Mouse (Mus musculus): ENCODE measurements at regions not wholly inside any gene's neighbourhood (a gene's known extent, or its start where the extent isn't known, plus 50 kb on each side); places are given as distances from the start of the nearest gene placed in this dataset.

DNA sequence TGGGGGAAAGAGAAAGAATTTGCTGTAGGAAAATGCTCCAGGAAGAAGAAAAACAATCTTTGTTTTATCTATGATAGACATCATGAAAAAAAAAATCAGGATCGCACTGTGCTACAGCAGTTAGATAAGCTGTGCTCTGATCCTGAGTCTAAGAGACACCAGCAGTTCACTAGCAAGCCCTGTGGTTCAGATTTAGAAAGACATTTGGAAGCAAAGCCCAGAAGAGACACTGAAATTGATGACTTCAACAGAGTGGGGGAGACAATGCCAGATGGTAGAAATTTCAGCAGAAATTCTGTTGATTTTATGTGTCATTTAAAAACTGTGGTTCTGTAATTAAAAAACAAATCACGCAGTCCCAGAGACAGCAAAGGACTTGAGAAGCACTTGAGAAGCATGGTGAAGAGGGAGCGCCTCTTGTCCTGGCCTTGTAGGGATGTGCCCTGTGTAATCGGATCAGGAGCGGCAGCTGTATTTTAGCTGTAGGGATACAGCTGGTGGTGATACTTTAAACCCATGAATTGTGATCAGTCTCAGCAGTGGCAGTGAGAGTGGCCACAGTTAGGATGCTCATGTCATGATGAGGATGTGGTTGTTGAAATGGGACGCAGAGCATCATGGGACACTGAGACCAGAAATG, 296.4 kb upstream of the Nt5e start:
- Histone ChIP-seq H3K9me3 (replicated peaks) (no peaks in the 10 kb centered on the region), H3K9ac (no peak overlapping the region), H3K27me3 (no peaks in the 10 kb centered on the region), H3K36me3 (no peaks in the 10 kb centered on the region), H3K27ac (no peak overlapping the region), H3K4me2 (no peak overlapping the region), H3K4me1 (replicated peaks) (no peaks in the 10 kb centered on the region), H3K4me3 (no peak overlapping the region)
- WGBS, result 79% methylated on average over 6 of the region's 6 CpGs
- no peak for ATAC-seq (replicated peaks; ENCODE audit: insufficient number of reproducible peaks, insufficient read depth, low FRiP score, low read depth)

DNA sequence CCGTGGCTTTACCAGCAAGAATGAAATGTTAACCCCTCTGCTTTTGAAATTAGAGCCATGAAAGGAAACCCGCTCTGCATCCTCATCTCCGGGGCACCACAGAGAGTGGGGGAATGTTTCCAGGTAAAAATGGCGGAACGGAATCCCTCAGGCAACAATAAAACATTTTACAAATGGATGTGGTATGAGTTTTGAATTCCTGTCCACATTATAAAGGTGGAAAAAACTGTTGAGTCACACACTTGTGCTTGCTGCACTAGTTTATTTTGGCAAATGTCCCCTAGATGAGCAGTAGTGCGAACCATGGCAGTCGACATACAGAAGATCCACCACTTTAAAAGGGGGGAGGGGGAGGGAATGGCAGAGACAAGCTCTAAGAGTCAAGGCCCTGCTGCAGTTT, 289.4 kb upstream of the Nt5e start:
- no peak overlapping the region for H3K4me3 ChIP-seq
- H3K27ac ChIP-seq, result no peak overlapping the region
- WGBS, result 76% methylated on average over 7 of the region's 7 CpGs
- no peak overlapping the region for H3K4me2 ChIP-seq
- no peaks in the 10 kb centered on the region for H3K36me3 ChIP-seq
- no peaks in the 10 kb centered on the region for H3K4me1 ChIP-seq (replicated peaks)
- no peaks in the 10 kb centered on the region for H3K9me3 ChIP-seq (replicated peaks)
- ATAC-seq (replicated peaks; ENCODE audit: insufficient number of reproducible peaks, insufficient read depth, low FRiP score, low read depth), result no peak
- no peaks in the 10 kb centered on the region for H3K27me3 ChIP-seq
- H3K9ac ChIP-seq, result no peak overlapping the region

DNA sequence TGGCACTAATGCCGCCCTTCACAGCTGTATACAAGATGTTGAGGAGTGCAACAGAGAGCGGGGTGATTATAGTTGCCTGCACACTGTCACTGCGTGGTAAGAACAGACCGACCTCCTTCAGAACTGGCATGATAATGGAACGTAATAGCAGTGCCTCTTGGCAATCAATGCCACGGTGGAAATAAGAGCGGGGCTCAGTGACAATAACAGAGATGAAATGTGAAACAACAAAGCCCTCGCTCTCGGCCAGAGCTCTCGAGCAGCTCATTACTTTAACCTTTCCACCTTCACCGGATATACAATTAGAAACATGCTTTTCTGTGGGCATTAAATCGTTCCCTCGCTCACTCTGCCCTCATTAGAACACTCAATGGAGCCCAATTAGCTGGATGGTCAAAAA, 277.7 kb upstream of the Nt5e start:
- Histone ChIP-seq H3K4me2 (no peak overlapping the region), H3K36me3 (no peaks in the 10 kb centered on the region), H3K9ac (no peak overlapping the region), H3K4me1 (replicated peaks) (no peaks in the 10 kb centered on the region), H3K27ac (no peak overlapping the region), H3K4me3 (no peak overlapping the region), H3K27me3 (no peaks in the 10 kb centered on the region), H3K9me3 (replicated peaks) (no peaks in the 10 kb centered on the region)
- WGBS, result 72% methylated on average over 13 of the region's 13 CpGs
- ATAC-seq (replicated peaks; ENCODE audit: insufficient number of reproducible peaks, insufficient read depth, low FRiP score, low read depth), result no peak

DNA sequence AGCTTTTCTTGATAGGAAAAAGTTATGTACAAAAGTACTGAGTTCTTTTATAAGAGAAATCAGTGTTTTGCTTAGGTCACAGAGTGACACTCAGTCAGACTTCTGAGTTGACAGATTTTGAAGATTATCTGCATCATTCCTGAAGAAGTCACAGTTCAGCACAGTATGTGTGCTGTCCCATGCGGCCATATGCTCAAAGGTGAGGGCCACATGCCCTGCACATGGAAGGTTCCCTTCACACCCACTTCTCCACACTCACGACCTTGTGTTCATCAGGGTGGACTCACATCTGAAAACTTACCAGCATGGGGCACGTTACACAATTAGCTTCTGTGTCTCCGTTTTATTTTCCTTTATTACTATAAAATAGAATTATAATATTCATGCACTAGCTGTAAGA, 277.2 kb upstream of the Nt5e start:
- Histone ChIP-seq H3K4me2 (no peak overlapping the region), H3K4me3 (no peak overlapping the region), H3K9ac (no peak overlapping the region), H3K9me3 (replicated peaks) (no peaks in the 10 kb centered on the region), H3K27ac (no peak overlapping the region), H3K4me1 (replicated peaks) (no peaks in the 10 kb centered on the region), H3K27me3 (no peaks in the 10 kb centered on the region), H3K36me3 (no peaks in the 10 kb centered on the region)
- WGBS, result 75% methylated on average over 4 of the region's 4 CpGs
- no peak for ATAC-seq (replicated peaks; ENCODE audit: insufficient number of reproducible peaks, insufficient read depth, low FRiP score, low read depth)

DNA sequence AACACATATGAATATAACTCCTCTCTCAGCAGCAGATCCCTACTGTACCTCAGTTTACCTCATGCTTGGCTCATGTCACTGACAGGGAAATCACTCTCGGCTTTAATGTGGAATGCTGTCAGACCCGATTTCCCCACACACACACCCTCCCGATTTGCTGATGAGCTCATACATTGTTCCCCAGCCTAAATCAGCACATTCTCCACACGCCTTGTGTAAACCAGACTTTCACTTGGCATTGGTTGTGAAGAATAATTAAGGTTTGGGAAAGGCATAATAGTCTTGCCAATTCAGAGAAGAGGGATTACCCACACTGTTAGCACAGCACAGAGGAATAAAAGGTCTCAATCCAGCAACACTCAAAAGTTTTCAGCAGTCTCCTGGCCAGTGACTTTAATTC, 268.4 kb upstream of the Nt5e start:
- H3K27me3 ChIP-seq, result no peaks in the 10 kb centered on the region
- no peaks in the 10 kb centered on the region for H3K9me3 ChIP-seq (replicated peaks)
- no peak overlapping the region for H3K27ac ChIP-seq
- no peak overlapping the region for H3K4me3 ChIP-seq
- whole genome bisulfite sequencing, result 50% methylated on average over 4 of the region's 4 CpGs
- H3K9ac ChIP-seq, result no peak overlapping the region
- no peaks in the 10 kb centered on the region for H3K4me1 ChIP-seq (replicated peaks)
- ATAC-seq (replicated peaks; ENCODE audit: insufficient number of reproducible peaks, insufficient read depth, low FRiP score, low read depth), result no peak; the same call in 1 of the 2 replicates
- no peak overlapping the region for H3K4me2 ChIP-seq
- H3K36me3 ChIP-seq, result no peaks in the 10 kb centered on the region

DNA sequence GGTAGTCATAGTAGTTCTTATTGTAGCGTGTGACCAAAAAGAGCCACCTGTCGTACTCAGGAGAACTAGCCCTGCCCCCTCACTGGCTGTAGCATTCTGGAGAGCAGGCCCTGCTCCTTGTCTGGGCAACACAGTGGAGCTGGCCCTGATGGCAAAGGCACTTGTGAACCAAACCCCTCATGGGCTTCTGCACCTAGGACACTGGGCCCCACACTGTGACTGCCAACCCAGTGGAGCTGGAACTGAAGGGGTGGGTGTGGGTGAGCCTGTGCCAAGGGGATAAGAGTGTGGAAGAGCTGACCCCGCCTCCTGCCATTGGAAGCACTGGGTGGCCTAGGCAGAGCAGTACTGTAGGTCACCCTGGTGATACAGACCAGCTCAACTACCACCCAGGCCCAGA, 268.0 kb upstream of the Nt5e start:
- WGBS, result 65% methylated on average over 3 of the region's 3 CpGs
- no peaks in the 10 kb centered on the region for H3K9me3 ChIP-seq (replicated peaks)
- ATAC-seq (replicated peaks; ENCODE audit: insufficient number of reproducible peaks, insufficient read depth, low FRiP score, low read depth), result no peak
- H3K36me3 ChIP-seq, result no peaks in the 10 kb centered on the region
- no peak overlapping the region for H3K4me2 ChIP-seq
- H3K4me1 ChIP-seq (replicated peaks), result no peaks in the 10 kb centered on the region
- H3K4me3 ChIP-seq, result no peak overlapping the region
- H3K27ac ChIP-seq, result peak overlapping the region; percentile 29; the same call in 1 of the 2 replicates
- no peak overlapping the region for H3K9ac ChIP-seq
- no peaks in the 10 kb centered on the region for H3K27me3 ChIP-seq

DNA sequence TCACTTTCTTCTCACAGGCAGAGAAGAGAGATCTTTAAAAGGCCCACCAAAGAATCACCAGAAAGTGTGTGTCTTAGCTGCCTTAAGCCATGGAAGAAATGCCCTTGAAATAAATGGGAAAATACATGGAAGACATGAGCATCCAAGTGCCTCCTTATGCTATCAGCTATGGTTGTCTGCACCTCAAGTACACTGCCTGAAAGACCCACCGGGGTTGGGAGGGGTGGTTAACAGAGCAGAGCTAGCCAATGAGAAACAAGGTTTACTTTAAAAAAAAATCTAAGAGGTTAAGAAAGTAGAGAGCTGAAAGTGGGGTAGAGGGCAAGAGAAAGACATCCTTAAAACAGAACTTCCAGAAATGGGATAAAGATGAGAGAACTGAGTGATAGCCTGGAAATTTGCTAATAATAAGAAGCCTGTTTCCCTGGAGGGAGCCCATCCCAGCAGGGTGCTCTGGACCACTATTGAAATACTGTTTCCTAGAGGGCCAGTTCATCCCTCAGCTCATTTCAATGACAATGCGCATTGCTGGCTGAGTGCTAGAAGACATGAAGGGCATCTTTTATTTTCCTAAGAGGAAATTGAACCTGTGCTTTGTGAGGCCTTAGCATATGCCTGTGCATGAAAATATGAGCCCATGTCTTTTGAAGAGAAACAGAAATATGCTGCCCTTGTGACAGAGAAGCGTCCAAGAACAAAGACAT, 262.9 kb upstream of the Nt5e start:
- 56% methylated on average over 3 of the region's 3 CpGs for WGBS
- no peak overlapping the region for H3K27ac ChIP-seq

DNA sequence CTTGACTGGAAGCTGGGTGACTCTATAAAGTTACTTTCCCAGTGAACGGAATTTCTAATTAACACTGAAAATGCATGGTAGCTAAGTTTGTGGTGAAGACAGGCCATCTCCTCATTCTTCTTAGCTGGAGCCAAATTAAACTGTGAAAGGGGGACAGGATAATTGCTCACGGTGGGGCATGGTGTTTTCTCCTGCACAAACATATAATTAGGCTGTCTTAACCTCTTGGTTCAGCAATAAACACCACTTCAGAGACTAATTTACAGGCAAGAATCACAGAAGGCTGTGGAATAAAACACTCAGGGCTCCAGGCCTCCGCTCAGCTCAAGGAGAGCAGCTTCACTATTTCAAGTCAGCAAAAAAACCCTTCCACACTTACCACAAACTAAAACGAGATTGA, 261.9 kb upstream of the Nt5e start:
- no peak overlapping the region for H3K9ac ChIP-seq
- H3K9me3 ChIP-seq (replicated peaks), result no peaks in the 10 kb centered on the region
- H3K36me3 ChIP-seq, result no peaks in the 10 kb centered on the region
- H3K4me2 ChIP-seq, result no peak overlapping the region
- WGBS, result 64% methylated on average over 4 of the region's 4 CpGs
- H3K27ac ChIP-seq, result no peak overlapping the region
- H3K4me3 ChIP-seq, result no peak overlapping the region
- H3K27me3 ChIP-seq, result peaks cover 4% of the 10 kb centered on the region; the same call in 1 of the 2 replicates
- no peaks in the 10 kb centered on the region for H3K4me1 ChIP-seq (replicated peaks)
- no peak for ATAC-seq (replicated peaks; ENCODE audit: insufficient number of reproducible peaks, insufficient read depth, low FRiP score, low read depth)

More for the DNA sequence above, 262.9 kb upstream of the Nt5e start:
- Histone ChIP-seq H3K27me3 (peaks cover 4% of the 10 kb centered on the region; the same call in 1 of the 2 replicates), H3K36me3 (no peaks in the 10 kb centered on the region), H3K9me3 (replicated peaks) (no peaks in the 10 kb centered on the region), H3K9ac (no peak overlapping the region), H3K4me3 (no peak overlapping the region), H3K4me1 (replicated peaks) (no peaks in the 10 kb centered on the region), H3K4me2 (no peak overlapping the region)
- ATAC-seq (replicated peaks; ENCODE audit: insufficient number of reproducible peaks, insufficient read depth, low FRiP score, low read depth), result no peak

DNA sequence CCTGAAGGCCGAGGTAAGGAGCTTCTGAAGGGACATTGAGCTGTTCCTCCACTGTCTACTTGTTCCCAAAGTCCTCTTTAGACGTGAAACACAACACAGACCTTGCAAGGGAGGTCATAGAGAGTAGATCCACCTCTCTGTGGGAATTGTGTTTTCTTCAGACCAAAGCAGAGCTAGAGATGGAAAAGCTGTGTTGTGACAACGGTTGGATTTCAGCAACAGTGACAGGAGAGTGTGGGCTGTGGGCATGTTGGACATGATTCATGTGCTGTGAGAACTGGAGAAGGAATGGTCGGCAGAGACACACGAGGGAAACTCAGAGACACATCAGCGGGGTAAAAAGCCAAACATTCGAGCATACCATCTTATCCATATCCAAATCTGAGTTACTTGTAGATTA, 261.2 kb upstream of the Nt5e start:
- Histone ChIP-seq H3K27ac (no peak overlapping the region), H3K4me1 (replicated peaks) (no peaks in the 10 kb centered on the region), H3K36me3 (no peaks in the 10 kb centered on the region), H3K9me3 (replicated peaks) (no peaks in the 10 kb centered on the region), H3K27me3 (peaks cover 4% of the 10 kb centered on the region; the same call in 1 of the 2 replicates), H3K4me3 (no peak overlapping the region), H3K9ac (no peak overlapping the region), H3K4me2 (no peak overlapping the region)
- WGBS, result 59% methylated on average over 7 of the region's 7 CpGs
- ATAC-seq (replicated peaks; ENCODE audit: insufficient number of reproducible peaks, insufficient read depth, low FRiP score, low read depth), result no peak

DNA sequence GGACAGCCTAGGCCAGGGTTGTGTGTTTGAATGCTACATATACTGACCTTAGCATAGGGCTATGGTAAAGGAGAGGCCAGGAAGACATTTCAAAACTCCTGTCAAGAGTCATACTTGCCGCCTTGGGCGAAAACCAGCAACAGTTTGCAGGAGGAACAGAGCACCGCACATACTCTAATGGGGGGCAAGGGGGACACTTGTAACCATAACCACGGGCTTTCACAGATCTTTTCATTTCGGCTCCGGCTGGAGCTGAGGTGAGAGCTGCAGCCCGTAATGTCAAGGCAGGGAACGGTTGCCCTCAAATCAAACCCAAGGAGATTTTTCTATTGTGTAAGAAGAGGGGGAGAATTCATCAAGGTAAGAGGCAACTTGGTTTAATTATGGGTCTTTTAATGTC, 258.7 kb upstream of the Nt5e start:
- Histone ChIP-seq H3K9ac (no peak overlapping the region), H3K4me3 (no peak overlapping the region), H3K27ac (no peak overlapping the region), H3K27me3 (peaks cover 12% of the 10 kb centered on the region; the same call in 1 of the 2 replicates), H3K9me3 (replicated peaks) (no peaks in the 10 kb centered on the region), H3K4me1 (replicated peaks) (no peaks in the 10 kb centered on the region), H3K4me2 (no peak overlapping the region), H3K36me3 (no peaks in the 10 kb centered on the region)
- 85% methylated on average over 8 of the region's 8 CpGs for WGBS
- no peak for ATAC-seq (replicated peaks; ENCODE audit: insufficient number of reproducible peaks, insufficient read depth, low FRiP score, low read depth)

DNA sequence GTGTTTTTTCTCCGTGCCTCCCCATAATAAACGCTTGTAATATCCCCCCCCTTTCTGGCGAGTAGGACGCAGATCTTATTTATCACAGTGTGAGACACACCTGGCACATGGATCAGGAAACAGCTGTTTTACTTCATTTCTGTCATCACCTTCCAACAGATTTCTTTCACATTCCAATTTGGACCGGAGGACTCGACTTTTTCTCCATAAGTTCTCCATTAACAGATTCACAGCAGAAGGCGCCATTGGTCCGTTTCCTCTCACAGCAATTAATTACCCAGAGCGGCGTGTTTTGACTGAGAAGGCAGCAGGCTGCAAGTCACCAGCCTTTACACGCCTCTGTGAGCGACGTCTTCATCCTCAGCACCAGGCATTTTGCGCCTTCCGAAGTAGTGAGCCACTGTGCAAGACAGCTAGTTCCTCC, 258.1 kb upstream of the Nt5e start:
- 65% methylated on average over 15 of the region's 15 CpGs for WGBS
- no peak overlapping the region for H3K4me3 ChIP-seq
- no peaks in the 10 kb centered on the region for H3K9me3 ChIP-seq (replicated peaks)
- H3K27me3 ChIP-seq, result peaks cover 12% of the 10 kb centered on the region; the same call in 1 of the 2 replicates
- 0 out of 2 replicates have a peak overlapping the region, but pooled peaks have one; percentile 10 for H3K27ac ChIP-seq
- H3K4me1 ChIP-seq (replicated peaks), result no peaks in the 10 kb centered on the region
- no peak; the same call in 1 of the 2 replicates for ATAC-seq (replicated peaks; ENCODE audit: insufficient number of reproducible peaks, insufficient read depth, low FRiP score, low read depth)
- H3K9ac ChIP-seq, result no peak overlapping the region
- no peaks in the 10 kb centered on the region for H3K36me3 ChIP-seq
- H3K4me2 ChIP-seq, result no peak overlapping the region

DNA sequence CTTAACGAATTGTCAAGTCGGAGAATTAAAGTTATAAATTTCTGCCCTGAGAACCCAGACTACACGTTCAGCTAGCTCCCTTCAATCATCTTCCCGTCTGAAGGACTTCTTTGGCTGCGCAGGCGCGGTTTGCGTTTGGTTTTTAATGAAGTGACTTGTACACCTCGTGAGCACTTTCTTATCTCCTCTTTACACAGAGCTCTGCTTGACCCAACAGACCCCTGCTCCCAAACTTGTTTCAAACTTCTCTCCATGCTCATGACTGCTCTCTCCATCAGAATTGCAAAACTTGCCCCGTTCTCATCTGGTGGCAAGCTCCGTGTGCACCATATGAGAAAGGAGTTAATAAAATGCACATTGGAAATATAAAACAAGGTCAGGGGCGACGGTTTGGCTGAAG, 257.2 kb upstream of the Nt5e start:
- H3K27ac ChIP-seq, result no peak overlapping the region
- no peaks in the 10 kb centered on the region for H3K36me3 ChIP-seq
- H3K4me3 ChIP-seq, result no peak overlapping the region
- 73% methylated on average over 13 of the region's 13 CpGs for WGBS
- no peak for ATAC-seq (replicated peaks; ENCODE audit: insufficient number of reproducible peaks, insufficient read depth, low FRiP score, low read depth)
- no peaks in the 10 kb centered on the region for H3K4me1 ChIP-seq (replicated peaks)
- H3K9ac ChIP-seq, result no peak overlapping the region
- H3K4me2 ChIP-seq, result no peak overlapping the region
- H3K9me3 ChIP-seq (replicated peaks), result no peaks in the 10 kb centered on the region
- peaks cover 18% of the 10 kb centered on the region for H3K27me3 ChIP-seq

Data from heart, embryonic 15.5 days (tissue).